Mouse (Mus musculus) mouse trophoblast stem cell (cell line): Measurements from ENCODE around the gene Macrod2.

Experiments used
- in situ Hi-C, 2 experiments: fragments of 300-500 bp; cut with MseI, MboI; formaldehyde crosslinking; loops; 2 replicates in 1 of 2; 3 replicates in 1 of 2; pipeline ENCODE4 v1.15.1; 2025

Macrod2 gene

GRCm38 (mm10) chr2:141697541-141697940 is 1302.4 kb downstream of the Macrod2 start:
- in situ Hi-C loops: no loop called here

DNA sequence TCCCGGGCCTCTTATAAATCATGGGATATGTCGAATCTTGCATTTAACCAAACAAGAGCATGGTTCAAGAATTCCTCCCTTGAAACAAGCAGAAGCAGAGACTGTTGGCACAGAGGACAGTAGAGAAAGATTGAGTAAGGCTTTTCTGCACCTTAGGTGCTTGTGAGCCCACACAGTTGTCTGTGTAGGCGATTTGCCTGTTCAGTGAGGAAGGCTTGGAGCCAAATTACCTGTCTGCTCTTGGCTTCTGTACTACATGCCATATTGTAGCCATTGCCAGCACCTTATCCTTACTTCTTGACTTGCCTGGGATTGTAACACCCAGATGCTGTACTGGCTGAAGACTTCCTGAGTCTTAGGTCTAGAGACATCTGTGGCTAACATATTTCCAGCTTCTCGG is 1303.2 kb downstream of the Macrod2 start:
- in situ Hi-C loops: no loop called here

DNA sequence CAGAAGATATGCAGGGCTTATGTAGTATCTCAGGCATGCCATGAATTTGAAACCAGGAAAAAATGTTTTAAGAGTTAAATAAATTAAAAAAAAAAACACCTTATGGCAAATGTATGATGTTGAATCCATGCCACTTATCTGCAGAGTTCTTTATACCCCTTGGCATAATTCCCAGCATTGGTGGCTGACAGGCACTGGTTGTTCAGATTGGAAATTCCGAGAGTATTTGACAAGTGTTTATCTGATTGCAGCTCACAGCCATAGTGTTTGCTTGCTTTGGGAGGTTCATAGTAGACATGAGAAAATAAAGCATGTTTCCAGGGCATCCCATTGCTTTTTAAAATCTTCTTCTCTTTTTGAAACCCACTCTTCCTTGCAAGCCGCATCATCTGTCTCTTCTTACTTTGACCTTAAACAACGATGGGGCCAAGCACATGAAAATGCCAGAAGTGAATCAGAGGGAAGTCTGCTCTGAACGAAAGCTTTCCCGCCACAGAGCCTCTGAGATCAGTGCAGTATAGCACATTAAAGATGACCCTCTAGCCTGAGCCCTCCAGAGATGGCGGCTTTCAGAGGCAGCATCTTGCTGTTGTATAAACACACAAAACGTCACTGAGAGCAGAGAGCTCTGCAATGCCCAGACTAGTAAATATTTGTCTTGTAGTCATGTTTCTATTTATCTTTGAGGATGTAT is 1305.8 kb downstream of the Macrod2 start:
- in situ Hi-C loops: no loop called here

DNA sequence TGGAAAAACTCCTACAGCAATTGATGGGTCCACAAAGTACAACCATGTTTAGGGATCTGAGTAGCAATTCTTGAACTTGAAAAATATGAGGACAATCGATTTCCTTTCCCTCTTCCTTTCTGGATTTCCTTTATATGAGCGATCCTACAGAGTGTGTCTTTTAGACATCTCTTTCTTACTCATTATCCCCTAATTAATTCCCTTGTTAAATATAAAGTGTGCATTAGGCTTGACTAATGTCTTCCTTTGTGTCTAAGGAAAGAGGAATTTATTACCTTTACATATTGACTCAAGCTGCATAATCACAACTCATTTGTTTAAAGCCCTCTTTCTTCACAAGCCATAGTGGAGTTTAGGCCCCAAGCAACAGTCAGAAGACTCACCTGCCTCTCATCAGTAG is 1316.7 kb downstream of the Macrod2 start:
- in situ Hi-C loops: no loop called here

DNA sequence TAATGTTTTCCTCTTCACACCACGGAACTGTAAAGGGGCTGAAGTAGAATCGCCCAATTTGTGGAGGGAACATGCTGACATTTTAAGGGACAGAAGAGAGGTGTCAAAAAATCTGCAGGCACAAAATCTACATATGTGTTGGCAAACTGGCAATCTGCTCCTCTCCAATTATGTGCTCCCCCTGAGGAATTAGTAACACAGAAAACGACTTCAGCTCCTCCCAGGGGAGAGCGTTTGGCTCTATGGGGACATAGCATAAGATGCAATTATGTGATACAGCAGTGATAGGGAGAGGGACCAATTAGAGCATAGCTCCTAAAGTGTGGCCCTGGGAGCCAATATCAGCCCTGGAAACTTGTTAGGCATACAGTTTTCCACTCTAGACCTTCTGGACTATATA is 1317.2 kb downstream of the Macrod2 start:
- in situ Hi-C loops: no loop called here

- in situ Hi-C loops: no loop called here
Measured at GRCm38 (mm10) chr2:141715061-141715460, 1320.0 kb downstream of the Macrod2 start.

GRCm38 (mm10) chr2:141722531-141722930 is 1327.4 kb downstream of the Macrod2 start:
- in situ Hi-C loops: no loop called here

- in situ Hi-C loops: no loop called here
Measured at GRCm38 (mm10) chr2:141728998-141729397, 1333.9 kb downstream of the Macrod2 start.

- in situ Hi-C loops: no loop called here
Measured at GRCm38 (mm10) chr2:141736685-141737456, 1341.8 kb downstream of the Macrod2 start.

GRCm38 (mm10) chr2:141738702-141739101 is 1343.6 kb downstream of the Macrod2 start:
- in situ Hi-C loops: no loop called here

GRCm38 (mm10) chr2:141740318-141740717 is 1345.2 kb downstream of the Macrod2 start:
- in situ Hi-C loops: no loop called here

DNA sequence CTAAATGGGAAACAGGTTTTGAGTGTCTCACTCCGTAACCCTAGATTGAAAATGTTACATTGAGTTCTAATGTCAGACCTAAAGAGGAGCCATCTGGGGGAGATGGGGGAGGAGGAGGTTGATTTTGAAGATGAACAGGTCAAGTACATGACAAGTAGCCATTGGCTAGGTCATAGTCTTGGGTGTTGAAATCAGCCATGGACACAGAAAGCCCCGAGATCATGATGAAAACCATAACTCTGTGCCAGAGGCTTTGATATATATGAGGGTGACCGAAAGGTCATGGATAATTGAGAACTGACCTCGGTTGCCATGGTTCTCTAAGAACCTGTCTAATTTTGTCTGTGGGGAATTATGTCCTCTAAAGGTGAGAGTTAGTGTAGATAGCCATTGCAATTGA is 1405.1 kb downstream of the Macrod2 start:
- in situ Hi-C loops: no loop called here

DNA sequence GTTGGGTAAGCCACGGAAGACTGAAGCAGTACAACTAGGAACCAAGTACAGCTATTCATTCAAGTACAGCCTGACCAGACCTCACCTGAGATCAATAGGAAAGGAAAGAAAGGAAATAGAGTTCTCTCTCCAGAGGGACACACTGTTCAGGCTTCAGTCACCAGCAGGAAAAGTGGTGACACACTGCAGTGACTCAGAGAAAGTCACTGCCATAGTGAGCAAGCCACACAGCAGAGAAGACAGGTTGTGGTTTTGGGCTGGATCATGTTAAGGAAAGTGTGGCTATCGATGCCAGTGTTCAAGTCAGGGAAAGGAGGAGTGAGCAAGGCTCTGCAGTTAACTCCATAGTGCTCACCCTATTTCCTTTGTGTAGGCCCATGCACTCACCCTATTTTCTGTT is 1405.8 kb downstream of the Macrod2 start:
- in situ Hi-C loops: no loop called here

DNA sequence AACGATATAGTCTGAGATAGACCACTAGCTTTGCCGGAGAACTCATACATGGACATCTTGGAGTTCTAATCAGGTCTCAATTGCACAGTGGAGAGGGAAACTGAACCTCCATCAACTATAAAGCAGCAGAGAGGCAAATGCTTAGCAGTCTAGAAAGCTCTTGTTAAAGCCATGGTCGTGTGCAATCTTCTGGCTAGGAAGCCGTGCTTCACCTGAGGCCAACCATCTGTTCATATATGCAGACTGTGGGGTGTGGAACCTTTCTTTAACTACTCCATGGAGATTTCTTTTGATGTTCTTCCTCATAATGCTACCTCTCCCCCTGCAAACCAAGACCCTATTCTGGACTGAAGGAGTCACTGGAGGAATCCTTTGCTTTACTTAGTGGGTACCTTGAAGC is 1421.2 kb downstream of the Macrod2 start:
- in situ Hi-C loops: no loop called here

GRCm38 (mm10) chr2:141817546-141818180 is 1422.6 kb downstream of the Macrod2 start:
- in situ Hi-C loops: no loop called here

DNA sequence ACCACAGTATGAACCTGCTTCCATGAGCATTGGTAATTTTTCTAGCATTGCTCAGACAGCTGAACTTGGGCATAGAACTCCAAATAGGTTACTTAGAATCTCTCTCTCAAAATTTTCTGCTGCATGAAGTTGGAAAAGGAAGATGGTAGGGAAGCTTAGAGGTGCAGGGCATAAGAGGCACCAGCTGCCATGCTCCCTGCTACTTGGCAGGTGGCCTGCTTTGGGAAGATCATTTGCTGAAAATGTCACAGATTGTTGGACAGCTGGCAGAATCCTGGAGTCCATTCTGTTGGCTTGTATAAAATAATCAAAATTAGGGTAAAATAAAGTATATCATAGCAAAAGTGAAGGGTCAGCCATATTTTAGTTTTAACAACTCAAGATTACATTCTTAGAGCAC is 1425.7 kb downstream of the Macrod2 start:
- in situ Hi-C loops: no loop called here

DNA sequence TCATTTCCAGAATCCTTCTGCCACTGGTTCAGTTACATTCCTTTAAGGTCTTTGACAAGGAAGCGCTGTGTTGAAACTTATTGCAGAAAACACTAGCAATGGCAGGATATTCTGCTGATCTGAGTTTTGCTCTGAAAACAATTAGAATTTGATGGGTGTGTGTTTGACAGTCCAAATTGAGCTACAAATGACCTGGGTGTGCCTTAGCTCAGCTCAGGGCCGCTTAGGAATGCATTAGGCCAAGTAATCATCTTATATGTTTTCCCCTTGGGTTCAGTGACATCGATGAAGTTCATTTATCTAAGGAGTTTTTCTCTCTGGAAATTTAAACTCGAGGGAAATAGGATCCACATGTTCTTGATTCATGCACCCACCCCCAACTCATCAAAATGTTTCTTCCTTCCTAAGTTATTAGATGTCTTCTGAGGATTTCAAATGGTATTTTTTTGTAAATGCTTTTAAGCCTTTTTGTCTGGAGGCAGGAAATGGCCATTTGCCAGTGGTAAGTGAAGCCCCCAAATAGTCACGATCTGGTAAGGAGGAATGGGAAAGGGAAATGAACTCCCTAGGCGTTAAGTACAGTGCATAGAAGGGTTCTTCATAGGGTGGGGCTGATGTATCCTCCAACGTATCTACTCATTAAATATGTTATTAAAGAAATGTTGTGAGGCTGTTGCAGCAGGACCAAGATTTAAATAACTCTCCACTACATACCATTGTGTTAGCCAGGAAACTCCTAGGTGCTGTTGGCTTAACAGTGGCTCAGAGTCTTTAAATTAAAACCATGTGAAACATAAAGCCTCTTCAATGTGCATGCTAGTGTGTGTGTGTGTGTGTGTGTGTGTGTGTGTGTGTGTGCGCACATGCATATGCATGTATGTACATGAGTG is 1430.7 kb downstream of the Macrod2 start:
- in situ Hi-C loops: no loop called here

- in situ Hi-C loops: no loop called here
Measured at GRCm38 (mm10) chr2:141830496-141830895, 1435.4 kb downstream of the Macrod2 start.

GRCm38 (mm10) chr2:141831515-141831914 is 1436.4 kb downstream of the Macrod2 start:
- in situ Hi-C loops: no loop called here

- in situ Hi-C loops: no loop called here
Measured at GRCm38 (mm10) chr2:141834156-141834782, 1439.2 kb downstream of the Macrod2 start.
